ENCODE assay signal across 23 mouse cellular contexts in genomic region chr9:104366983-104367382, GRCm38 (mm10). TPM values are rescaled to one million over a fixed set of nuclear protein-coding genes. Genes with fewer than 3 reads are reported as not detected.
A peak's percentile ranks its signal among the peaks of the same experiment; 100 is the strongest.
DNase-seq lines count a peak whose midpoint lies in the region; ATAC-seq and TF ChIP-seq lines count a peak whose summit lies in the region.
"Had no signal": no experiment of that assay in that cellular context is flagged by ENCODE, and none has a peak within 500 bp of the region (broad histone marks: within the 10 kb centered on the region; RNA-seq: fewer than 3 reads in every experiment).

No protein-coding gene starts in this region.

- in situ Hi-C loops in ES-E14 (cut with MboI; ENCODE audit: low sequenced_read_pairs in 2 of 2, unreplicated experiment in 2 of 2), result no loop called here

- no peak overlapping the region for H3K9ac ChIP-seq in ES-E14 (ENCODE audit: insufficient read depth, low read depth, low read length, poor library complexity, severe bottlenecking)
- no peak overlapping the region for H3K9ac ChIP-seq in midbrain, embryonic 14.5 days (replicated peaks; ENCODE audit: low read length)
- H3K9ac ChIP-seq: embryonic facial prominence, embryonic 15.5 days; forebrain, embryonic 15.5 days; heart, embryonic 13.5 days; limb, embryonic 13.5 days; liver, embryonic 15.5 days; stomach, embryonic 15.5 days had no signal

- H3K4me1 ChIP-seq in ES-E14 (ENCODE audit: control insufficient read depth in 2 of 2, insufficient read depth in 2 of 2, low read length in 2 of 2, poor library complexity in 1 of 2), result peaks cover 0 to 3% of the 10 kb centered on the region in 2 experiments; a peak in 1 of 4 replicates
- H3K4me1 ChIP-seq in midbrain, embryonic 14.5 days (ENCODE audit: control insufficient read depth, insufficient read depth, low read length), result no peaks in the 10 kb centered on the region
- H3K4me1 ChIP-seq: embryonic facial prominence, embryonic 15.5 days; forebrain, embryonic 15.5 days; heart, embryonic 13.5 days; limb, embryonic 13.5 days; liver, embryonic 15.5 days; midbrain, embryonic 10.5 days; stomach, embryonic 15.5 days had no signal

- ATAC-seq in megakaryocyte, adult 5-6 weeks (ENCODE audit: poor library complexity, severe bottlenecking), result no peak
- ATAC-seq in midbrain, embryonic 14.5 days (ENCODE audit: low FRiP score, low TSS enrichment), result no peak
- ATAC-seq: forebrain, embryonic 15.5 days; lung, postnatal 0 days had no signal

- DNase-seq in layer of hippocampus, adult 2 months (ENCODE audit: low spot score in 2 of 2), result no peak
- DNase-seq in layer of hippocampus, adult 11-12 months (ENCODE audit: low spot score), result no peak
- DNase-seq in 416B (ENCODE audit: low read depth), result peak; percentile 4
- DNase-seq in ES-E14 (ENCODE audit: low read depth, low spot score), result peak; percentile 58
- DNase-seq in brain, embryonic 14.5 days (ENCODE audit: low read depth), result no peak
- no peak for DNase-seq in left cerebral cortex, adult 9 months (ENCODE audit: low spot score in 2 of 2)
- no peak for DNase-seq in midbrain, embryonic 14.5 days
- DNase-seq: adrenal gland, postnatal 14 days; B cell, adult 2 months; cerebellum, adult 9-10 months; gastrocnemius, postnatal 10 days; heart, postnatal 14 days; kidney, adult 18-20 months had no signal

- no peak overlapping the region for H3K27ac ChIP-seq in layer of hippocampus, adult 2 months
- no peak overlapping the region for H3K27ac ChIP-seq in ES-E14 (ENCODE audit: insufficient read depth, low read depth, low read length, poor library complexity, severe bottlenecking)
- no peak overlapping the region for H3K27ac ChIP-seq in midbrain, embryonic 14.5 days (replicated peaks; ENCODE audit: low read depth, low read length)
- H3K27ac ChIP-seq: embryonic facial prominence, embryonic 15.5 days; forebrain, embryonic 15.5 days; heart, embryonic 13.5 days; limb, embryonic 13.5 days; liver, embryonic 15.5 days; macrophage; midbrain, embryonic 10.5 days; stomach, embryonic 15.5 days had no signal

- WGBS in midbrain, embryonic 14.5 days, result 72% methylated on average over 2 of the region's 2 CpGs

- H3K4me2 ChIP-seq in midbrain, embryonic 14.5 days (ENCODE audit: low read length), result no peak overlapping the region
- H3K4me2 ChIP-seq: embryonic facial prominence, embryonic 15.5 days; forebrain, embryonic 15.5 days; heart, embryonic 13.5 days; limb, embryonic 13.5 days; liver, embryonic 15.5 days; stomach, embryonic 15.5 days had no signal

- H3K4me3 ChIP-seq in layer of hippocampus, adult 2 months, result no peak overlapping the region
- H3K4me3 ChIP-seq in ES-E14 (ENCODE audit: insufficient read depth in 1 of 2, low read depth in 1 of 2, low read length in 2 of 2, poor library complexity in 1 of 2, severe bottlenecking in 1 of 2), result no peak overlapping the region
- H3K4me3 ChIP-seq in midbrain, embryonic 14.5 days (replicated peaks; ENCODE audit: low read depth, low read length), result no peak overlapping the region
- H3K4me3 ChIP-seq: embryonic facial prominence, embryonic 15.5 days; forebrain, embryonic 15.5 days; heart, embryonic 13.5 days; limb, embryonic 13.5 days; liver, embryonic 15.5 days; midbrain, embryonic 10.5 days; stomach, embryonic 15.5 days had no signal

- no peak for TF ChIP-seq POLR2A in brain, embryonic 14.5 days (IDR thresholded peaks at IDR 0.05; ENCODE audit: borderline replicate concordance, extremely low read depth, insufficient read depth, insufficient read length, poor library complexity, severe bottlenecking)

- no peaks in the 10 kb centered on the region for H3K36me3 ChIP-seq in ES-E14 (ENCODE audit: control insufficient read depth, insufficient read depth, low read length, poor library complexity, severe bottlenecking)
- no peaks in the 10 kb centered on the region for H3K36me3 ChIP-seq in midbrain, embryonic 14.5 days (ENCODE audit: control insufficient read depth, insufficient read depth, low read length)
- H3K36me3 ChIP-seq: embryonic facial prominence, embryonic 15.5 days; forebrain, embryonic 15.5 days; heart, embryonic 13.5 days; limb, embryonic 13.5 days; liver, embryonic 15.5 days; midbrain, embryonic 10.5 days; stomach, embryonic 15.5 days had no signal

- H3K9me3 ChIP-seq in ES-E14 (ENCODE audit: control insufficient read depth, insufficient read depth, low read depth, low read length), result no peaks in the 10 kb centered on the region
- no peaks in the 10 kb centered on the region for H3K9me3 ChIP-seq in midbrain, embryonic 14.5 days (ENCODE audit: control insufficient read depth, low read length)
- H3K9me3 ChIP-seq: embryonic facial prominence, embryonic 15.5 days; forebrain, embryonic 15.5 days; liver, embryonic 15.5 days; stomach, embryonic 15.5 days had no signal

- 0 out of 2 replicates have a peak, but pooled peaks have one; percentile 22 for TF ChIP-seq CTCF in layer of hippocampus, adult 2 months (conservative IDR thresholded peaks at IDR 0.05)
- 0 out of 2 replicates have a peak, but pooled peaks have one; percentile 8 for TF ChIP-seq CTCF in brain, embryonic 14.5 days (IDR thresholded peaks at IDR 0.05; ENCODE audit: borderline replicate concordance, extremely low read depth, insufficient read depth, insufficient read length)

- H3K27me3 ChIP-seq in midbrain, embryonic 14.5 days (ENCODE audit: control insufficient read depth, insufficient read depth, low read length), result no peaks in the 10 kb centered on the region
- H3K27me3 ChIP-seq: embryonic facial prominence, embryonic 15.5 days; forebrain, embryonic 15.5 days; heart, embryonic 13.5 days; limb, embryonic 13.5 days; liver, embryonic 15.5 days; stomach, embryonic 15.5 days had no signal

TF ChIP-seq in ES-E14, 5 proteins besides CTCF, POLR2A, EP300 and RAD21:
- TF ChIP-seq ZNF384 (IDR thresholded peaks at IDR 0.05; ENCODE audit: low read depth, low read length) (no peak), CHD2 (IDR thresholded peaks at IDR 0.05; ENCODE audit: low read depth, low read length) (no peak)

RNA-seq across cellular contexts. Expression of gene Acpp, which starts 29.4 kb away (rescaled TPM):
- total RNA-seq in layer of hippocampus, adult 2 months (2021), result under 1 TPM in 1 of 2 experiments, not detected in 1; 0.76 TPM
- 1.2 and 2.5 TPM in 2 replicates for total RNA-seq in ES-E14 (2012; rRNA removed)
- polyA plus RNA-seq in brain, embryonic 14.5 days (2012; rRNA removed), result 0.23 and 0.40 TPM in 2 replicates
- 12.8 and 14.8 TPM in 2 replicates for total RNA-seq in megakaryocyte, adult 5-6 weeks (2015)
- 10.9 and 17.7 TPM in 2 replicates for total RNA-seq in megakaryocyte, adult 5-6 weeks (2017)
- polyA plus RNA-seq in midbrain, embryonic 14.5 days (2014; fragmentation: Nextera tagmentation; extraction: Ambion mirVana), result 0.24 and 0.41 TPM in 2 replicates

Comparison
In these comparisons a context has a peak if more than half of its experiments do, and no peak if none do; other contexts are left out.
1. DNase-seq: peak in 416B (single experiment) and ES-E14 (single experiment); none in layer of hippocampus, adult 2 months (0 of 2), layer of hippocampus, adult 11-12 months (single experiment), brain, embryonic 14.5 days (single experiment), left cerebral cortex, adult 9 months (0 of 2) and midbrain, embryonic 14.5 days (single experiment).